Mouse (Mus musculus) ES-E14 (cell line): ENCODE measurements around the gene Setd1a. TPM values are rescaled to one million over a fixed set of nuclear protein-coding genes. Genes with fewer than 3 reads are reported as not detected.

Experiments
- DNase-seq: peaks from one replicate; pipeline ENCODE4 v3.0.0-alpha.2; 2013; ENCODE audit warnings: low read depth, low spot score
- H3K27ac ChIP-seq: 2 replicates; pipeline ENCODE4 v1.5.1; 2012; ENCODE audit warnings: low read depth, mild to moderate bottlenecking, low read length, moderate library complexity, mixed read lengths; ENCODE audit not compliant: poor library complexity, insufficient read depth, severe bottlenecking
- H3K36me3 ChIP-seq: 2 replicates; pipeline ENCODE4 v1.6.1; 2012; ENCODE audit warnings: mild to moderate bottlenecking, low read length, moderate library complexity, mixed read lengths; ENCODE audit not compliant: control insufficient read depth, poor library complexity, insufficient read depth, severe bottlenecking
- H3K4me1 ChIP-seq, 2 experiments: fragments of 150-350 bp in 1 of 2; sonication (generic) in 1 of 2; 2 replicates each; pipeline ENCODE4 v1.6.1; 2012; ENCODE audit warnings: low read length in 2 of 2, mild to moderate bottlenecking in 1 of 2, mixed read lengths in 1 of 2; ENCODE audit not compliant: control insufficient read depth in 2 of 2, insufficient read depth in 2 of 2, poor library complexity in 1 of 2
- H3K4me3 ChIP-seq, 2 experiments: fragments of 150-350 bp in 1 of 2; sonication (generic) in 1 of 2; 2 replicates each; pipeline ENCODE4 v1.5.1; 2012; ENCODE audit warnings: low read length in 2 of 2, low read depth in 1 of 2, mild to moderate bottlenecking in 1 of 2, mixed read lengths in 1 of 2; ENCODE audit not compliant: insufficient read depth in 1 of 2, poor library complexity in 1 of 2, severe bottlenecking in 1 of 2
- H3K9ac ChIP-seq: 2 replicates; pipeline ENCODE4 v1.6.1; 2012; ENCODE audit warnings: low read depth, mild to moderate bottlenecking, low read length, mixed read lengths; ENCODE audit not compliant: poor library complexity, insufficient read depth, severe bottlenecking
- H3K9me3 ChIP-seq: fragments of 150-350 bp; sonication (generic); 2 replicates; pipeline ENCODE4 v1.6.1; 2012; ENCODE audit warnings: low read depth, mild to moderate bottlenecking, low read length; ENCODE audit not compliant: control insufficient read depth, insufficient read depth
- CHD2 ChIP-seq: IDR thresholded peaks from 2 replicates; pipeline ENCODE4 v1.6.1; 2014; ENCODE audit warnings: mild to moderate bottlenecking, low read depth, low read length, inconsistent platforms
- HCFC1 ChIP-seq: IDR thresholded peaks from 2 replicates; pipeline ENCODE4 v1.6.1; 2012; ENCODE audit warnings: low read length, inconsistent platforms, borderline replicate concordance; ENCODE audit not compliant: insufficient read depth
- MAFK ChIP-seq: IDR thresholded peaks from 2 replicates; pipeline ENCODE4 v1.6.1; 2014; ENCODE audit warnings: mild to moderate bottlenecking, low read depth, low read length, inconsistent platforms; ENCODE audit not compliant: insufficient read depth
- ZC3H11A ChIP-seq: IDR thresholded peaks from 2 replicates; pipeline ENCODE4 v1.6.1; 2012; ENCODE audit warnings: low read depth, mild to moderate bottlenecking, inconsistent platforms, low read length, borderline replicate concordance
- ZNF384 ChIP-seq: IDR thresholded peaks from 2 replicates; pipeline ENCODE4 v1.6.1; 2012; ENCODE audit warnings: low read depth, low read length, inconsistent platforms
- in situ Hi-C, 2 experiments: fragments of 600-800 bp; cut with MboI; formaldehyde crosslinking; loops; one replicate each; pipeline ENCODE4 v1.15.1; 2025; ENCODE audit warnings: low sequenced_read_pairs in 2 of 2, inconsistent platforms in 1 of 2; ENCODE audit not compliant: unreplicated experiment in 2 of 2
- total RNA-seq: library from RNA; depleted of rRNA; stranded (reverse); fragments of 300-350 nt; gene quantifications from 2 replicates; pipeline ENCODE4 v1.2.3, GENCODE M21; 2012

The Setd1a gene
- total RNA-seq, 1 experiment, result 22.6 TPM

DNA sequence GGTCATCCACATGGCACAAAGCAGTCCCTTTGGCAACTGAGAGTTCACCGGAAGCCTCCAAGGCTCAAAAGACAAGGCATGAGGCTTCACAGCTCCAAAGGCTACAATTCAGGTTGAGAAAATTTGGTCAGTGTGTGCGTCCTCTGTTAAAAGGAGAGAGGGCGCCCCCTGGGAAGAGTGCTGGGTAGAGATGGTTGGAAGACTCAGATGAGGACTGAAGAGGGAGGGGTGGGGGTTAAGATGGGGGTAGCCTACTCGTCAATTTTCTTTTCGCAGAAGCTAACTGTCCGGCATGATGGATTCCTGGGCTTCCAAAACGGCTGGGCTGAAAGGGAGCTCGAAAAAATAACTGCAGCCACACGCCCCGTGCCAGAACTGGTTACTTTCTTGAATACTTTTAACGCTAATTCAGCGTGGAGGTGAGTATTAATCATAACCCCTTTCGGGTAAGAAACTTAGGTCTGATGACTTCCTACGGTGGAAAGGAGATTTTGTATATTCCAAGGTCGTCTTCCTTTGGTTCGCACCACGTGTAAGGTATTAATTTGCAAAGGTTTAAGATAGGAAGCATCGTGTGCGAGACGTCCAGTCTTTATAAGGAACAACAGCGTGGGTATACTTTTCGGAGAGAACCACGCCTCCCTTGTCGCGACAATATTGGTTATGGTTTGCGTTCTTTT, 32.0 kb upstream of the Setd1a start, which contains the start of gene Fbxl19:
Gene Fbxl19 (plus strand): TSS at position 178 of the 680 bp plus-strand sequence.
- H3K9ac ChIP-seq, result peak within 1 kb of the TSS; percentile 80; the same call in 1 of the 2 replicates
- H3K4me3 ChIP-seq, result peak within 1 kb of the TSS; percentile 73 to 88
- H3K36me3 ChIP-seq, result peaks cover 14% of the 10 kb centered on the region
- H3K9me3 ChIP-seq, result no peaks in the 10 kb centered on the region
- peaks cover 0 to 9% of the 10 kb centered on the region in 2 experiments; a peak in 2 of 4 replicates for H3K4me1 ChIP-seq
- peak within 1 kb of the TSS; percentile 82; the same call in 1 of the 2 replicates for H3K27ac ChIP-seq
- DNase-seq, result no peak
- in situ Hi-C loops, result no loop called here
- TF ChIP-seq MAFK (no peak), ZNF384 (no peak), HCFC1 (no peak), ZC3H11A (no peak), CHD2 (no peak; the same call in 1 of the 2 replicates)

DNA sequence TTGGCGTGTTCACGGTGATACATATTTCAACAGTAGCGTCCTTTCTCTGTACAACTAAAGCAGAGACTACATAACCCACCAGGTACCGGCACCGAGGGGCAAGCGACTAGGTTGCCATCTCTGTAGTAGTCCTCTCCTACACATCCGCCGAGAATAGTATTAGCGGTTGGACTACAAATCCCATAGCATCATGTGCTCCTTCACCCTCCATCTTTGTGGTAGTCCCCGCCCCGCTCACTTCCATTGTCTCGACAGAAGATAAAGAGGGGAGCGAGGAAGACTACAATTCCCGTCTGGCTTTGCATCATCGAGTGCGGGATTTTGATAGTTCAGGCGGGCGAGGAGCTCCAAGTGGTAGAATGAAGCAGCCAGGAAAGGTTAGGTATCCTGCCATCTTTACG, 31.2 kb upstream of the Setd1a start:
- Histone ChIP-seq H3K4me1 (peaks cover 0 to 16% of the 10 kb centered on the region in 2 experiments; a peak in 2 of 4 replicates), H3K4me3 (peak overlapping the region; percentile 73 to 88), H3K36me3 (peaks cover 22% of the 10 kb centered on the region), H3K27ac (peak overlapping the region; percentile 82; the same call in 1 of the 2 replicates), H3K9me3 (no peaks in the 10 kb centered on the region), H3K9ac (peak overlapping the region; percentile 80)
- TF ChIP-seq ZC3H11A (no peak), ZNF384 (no peak), MAFK (no peak), HCFC1 (peak; percentile 88), CHD2 (peak; percentile 60; the same call in 1 of the 2 replicates)
- peak; percentile 95 for DNase-seq
- in situ Hi-C loops, result no loop called here

DNA sequence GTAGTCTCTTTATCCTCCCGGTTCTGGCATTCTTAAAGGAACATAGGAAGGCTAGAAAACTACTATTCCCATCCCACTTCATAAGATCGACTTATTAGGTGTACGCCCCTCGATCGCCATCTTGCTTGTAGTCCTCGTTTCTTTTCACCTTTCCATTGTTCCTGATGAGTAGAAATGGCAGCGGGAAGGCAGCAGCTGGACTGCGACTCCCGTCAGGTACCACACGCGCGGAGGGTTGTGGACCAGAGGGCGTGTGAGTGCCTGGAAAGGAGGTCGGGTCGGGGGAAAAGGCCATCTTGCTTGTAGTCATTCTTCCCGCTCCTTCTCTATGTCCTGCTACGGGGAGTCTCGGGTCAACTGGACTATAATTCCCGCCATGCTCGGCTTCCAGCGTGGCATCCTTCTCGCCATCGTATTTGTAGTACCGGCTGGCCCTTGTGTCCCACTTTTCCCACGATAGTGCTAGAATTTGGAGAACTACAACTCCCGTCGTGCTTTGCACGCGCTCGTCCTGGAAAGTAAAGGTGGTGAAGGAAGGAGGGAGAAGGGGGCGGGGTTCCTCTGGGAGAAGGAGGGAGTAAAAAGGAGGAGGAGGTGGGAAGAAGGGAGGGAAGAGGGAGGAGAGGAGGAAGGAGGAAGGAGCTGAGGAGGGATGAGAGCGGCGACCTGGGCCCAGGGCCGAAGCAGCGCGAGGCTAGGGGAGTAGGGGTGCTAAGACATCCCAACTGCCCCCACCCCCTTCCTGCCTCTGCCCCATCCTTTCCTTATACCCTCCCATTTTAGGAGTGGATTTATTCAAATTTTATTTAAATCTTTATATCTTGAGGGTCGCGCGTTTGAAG, 30.6 kb upstream of the Setd1a start:
- Histone ChIP-seq H3K27ac (peak overlapping the region; percentile 93), H3K9me3 (no peaks in the 10 kb centered on the region), H3K4me1 (peaks cover 0 to 18% of the 10 kb centered on the region in 2 experiments; a peak in 2 of 4 replicates), H3K36me3 (peaks cover 27% of the 10 kb centered on the region), H3K9ac (peak overlapping the region; percentile 80), H3K4me3 (peak overlapping the region; percentile 73 to 88)
- DNase-seq, result peak; percentile 96
- TF ChIP-seq CHD2, result 0 out of 2 replicates have a peak, but pooled peaks have one; percentile 12
- peak; percentile 88 for TF ChIP-seq HCFC1
- no peak for TF ChIP-seq MAFK
- in situ Hi-C loops, result no loop called here

GRCm38 (mm10) chr7:127746494-127747491, 29.7 kb upstream of the Setd1a start:
- no peak for TF ChIP-seq ZC3H11A
- no peak for TF ChIP-seq MAFK
- no peak for TF ChIP-seq CHD2
- no peak for TF ChIP-seq ZNF384
- no peak for TF ChIP-seq HCFC1
- peak overlapping the region; percentile 86 for H3K9ac ChIP-seq
- in situ Hi-C loops, result no loop called here
- H3K27ac ChIP-seq, result peak overlapping the region; percentile 93
- peaks cover 36% of the 10 kb centered on the region for H3K36me3 ChIP-seq
- peak; percentile 85 for DNase-seq
- H3K9me3 ChIP-seq, result no peaks in the 10 kb centered on the region
- H3K4me1 ChIP-seq, result peaks cover 0 to 22% of the 10 kb centered on the region in 2 experiments; a peak in 2 of 4 replicates
- peak overlapping the region; percentile 73 to 88 for H3K4me3 ChIP-seq
